ENCODE assay signal across 8 mouse cellular contexts in the genomic region with DNA sequence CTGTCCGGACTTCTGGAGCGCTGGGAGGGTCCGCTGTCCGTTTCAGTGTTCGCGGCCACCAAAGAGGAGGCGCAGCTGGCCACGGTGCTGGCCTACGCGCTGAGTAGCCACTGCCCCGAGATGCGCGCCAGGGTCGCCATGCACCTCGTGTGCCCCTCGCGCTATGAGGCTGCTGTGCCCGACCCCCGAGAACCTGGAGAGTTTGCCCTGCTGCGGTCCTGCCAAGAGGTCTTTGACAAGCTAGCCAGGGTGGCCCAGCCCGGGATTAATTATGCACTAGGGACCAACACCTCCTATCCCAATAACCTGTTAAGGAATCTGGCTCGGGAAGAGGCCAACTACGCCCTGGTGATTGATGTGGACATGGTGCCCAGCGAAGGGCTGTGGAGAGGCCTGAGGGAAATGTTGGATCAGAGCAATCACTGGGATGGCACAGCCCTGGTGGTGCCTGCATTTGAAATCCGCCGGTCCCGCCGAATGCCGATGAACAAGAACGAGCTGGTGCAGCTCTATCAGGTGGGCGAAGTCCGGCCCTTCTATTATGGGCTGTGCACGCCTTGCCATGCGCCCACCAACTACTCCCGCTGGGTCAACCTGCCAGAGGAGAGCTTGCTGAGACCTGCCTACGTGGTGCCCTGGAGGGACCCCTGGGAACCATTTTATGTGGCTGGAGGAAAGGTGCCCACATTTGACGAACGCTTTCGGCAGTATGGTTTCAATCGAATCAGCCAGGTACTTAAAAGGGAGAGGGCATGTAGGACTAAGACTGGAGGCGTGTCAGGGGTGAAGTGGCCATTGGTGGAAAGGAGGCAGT. TPM values are rescaled to one million over a fixed set of nuclear protein-coding genes. Genes with fewer than 3 reads are reported as not detected.
DNase-seq lines count a peak whose midpoint lies in the region; ATAC-seq and TF ChIP-seq lines count a peak whose summit lies in the region.

No protein-coding gene starts in this region.

- H3K4me3 ChIP-seq in hindbrain, embryonic 14.5 days (replicated peaks; ENCODE audit: low read length) = peak overlapping the region; percentile 80
- peak overlapping the region; percentile 53 to 60 for H3K4me3 ChIP-seq in liver, embryonic 14.5 days (ENCODE audit: insufficient read depth in 1 of 2, low read depth in 2 of 2, low read length in 2 of 2)

- H3K27ac ChIP-seq in hindbrain, embryonic 14.5 days = peak overlapping the region; percentile 86
- no peak overlapping the region for H3K27ac ChIP-seq in liver, embryonic 14.5 days

- H3K4me1 ChIP-seq in hindbrain, embryonic 14.5 days (replicated peaks; ENCODE audit: control insufficient read depth, insufficient read depth, low read length) = peaks cover 27% of the 10 kb centered on the region
- peaks cover 12 to 18% of the 10 kb centered on the region in 2 experiments for H3K4me1 ChIP-seq in liver, embryonic 14.5 days (replicated peaks; ENCODE audit: control insufficient read depth in 2 of 2, insufficient read depth in 2 of 2, low read length in 1 of 2)

- no peaks in the 10 kb centered on the region for H3K27me3 ChIP-seq in hindbrain, embryonic 14.5 days (ENCODE audit: control insufficient read depth, insufficient read depth, low read length)
- H3K27me3 ChIP-seq in liver, embryonic 14.5 days (ENCODE audit: control insufficient read depth, insufficient read depth, low read length) = no peaks in the 10 kb centered on the region

- H3K9me3 ChIP-seq in hindbrain, embryonic 14.5 days (ENCODE audit: control insufficient read depth, low read length) = no peaks in the 10 kb centered on the region
- no peaks in the 10 kb centered on the region for H3K9me3 ChIP-seq in liver, embryonic 14.5 days (ENCODE audit: control insufficient read depth, low read length)

- no peak for TF ChIP-seq EP300 in liver, embryonic 14.5 days (IDR thresholded peaks at IDR 0.05; ENCODE audit: low read depth)

- 11% methylated on average over 41 of the region's 41 CpGs for WGBS in hindbrain, embryonic 14.5 days
- WGBS in liver, embryonic 14.5 days (ENCODE audit: insufficient replicate concordance) = 21% methylated on average over 41 of the region's 41 CpGs

- DNase-seq in cerebellum, adult 11 months = peak; percentile 44
- no peak for DNase-seq in cerebellum, adult 9-11 months
- DNase-seq in right cerebral cortex, postnatal 4 days = peak; percentile 34
- no peak for DNase-seq in right cerebral cortex, postnatal 25 days
- DNase-seq in hindbrain, embryonic 14.5 days (ENCODE audit: low spot score) = no peak
- no peak for DNase-seq in liver, embryonic 14.5 days (ENCODE audit: low read depth in 3 of 3, low spot score in 3 of 3)
- no peak for DNase-seq in adipocyte (ENCODE audit: low spot score)
- DNase-seq in frontal cortex, adult 2 months (ENCODE audit: extremely low spot score in 1 of 2, low spot score in 1 of 2) = no peak

- H3K4me2 ChIP-seq in hindbrain, embryonic 14.5 days (replicated peaks) = peak overlapping the region; percentile 96
- H3K4me2 ChIP-seq in liver, embryonic 14.5 days (ENCODE audit: low read depth) = peak overlapping the region; percentile 84

- peaks cover 21% of the 10 kb centered on the region for H3K36me3 ChIP-seq in hindbrain, embryonic 14.5 days (replicated peaks; ENCODE audit: control insufficient read depth, insufficient read depth)
- no peaks in the 10 kb centered on the region for H3K36me3 ChIP-seq in liver, embryonic 14.5 days (replicated peaks; ENCODE audit: control insufficient read depth, insufficient read depth, low read depth)

- peak overlapping the region; percentile 87 for H3K9ac ChIP-seq in hindbrain, embryonic 14.5 days
- H3K9ac ChIP-seq in liver, embryonic 14.5 days (replicated peaks) = peak overlapping the region; percentile 61

- no peak for TF ChIP-seq CTCF in liver, embryonic 14.5 days (IDR thresholded peaks at IDR 0.05; ENCODE audit: low read depth)

- ATAC-seq in hindbrain, embryonic 14.5 days (ENCODE audit: low FRiP score) = 0 out of 2 replicates have a peak, but pooled peaks have one; percentile 1
- ATAC-seq in liver, embryonic 14.5 days (ENCODE audit: insufficient read depth) = no peak

RNA-seq across cellular contexts. Expression of a gene that starts 0.8 kb away (rescaled TPM):
- 1.4 and 1.9 TPM in 2 replicates for polyA plus RNA-seq in hindbrain, embryonic 14.5 days (2014; fragmentation: Nextera tagmentation; extraction: Ambion mirVana)
- 0.19 and 0.29 TPM in 2 replicates for polyA plus RNA-seq in liver, embryonic 14.5 days (2012; rRNA removed)
- 0.13 and 0.59 TPM in 2 replicates for polyA plus RNA-seq in liver, embryonic 14.5 days (2014; fragmentation: Nextera tagmentation; extraction: Ambion mirVana)
- 4.4 and 5.4 TPM in 2 replicates for polyA plus RNA-seq in frontal cortex, adult 2 months (2012; rRNA removed)

RNA-seq across cellular contexts. Expression of a gene that starts 0.9 kb away (rescaled TPM):
- polyA plus RNA-seq in hindbrain, embryonic 14.5 days (2014; fragmentation: Nextera tagmentation; extraction: Ambion mirVana) = 93.7 and 101 TPM in 2 replicates
- polyA plus RNA-seq in liver, embryonic 14.5 days (2012; rRNA removed) = 3.4 and 4.2 TPM in 2 replicates
- 6.5 TPM in 2 replicates for polyA plus RNA-seq in liver, embryonic 14.5 days (2014; fragmentation: Nextera tagmentation; extraction: Ambion mirVana)
- 96.1 and 97.4 TPM in 2 replicates for polyA plus RNA-seq in frontal cortex, adult 2 months (2012; rRNA removed)

RNA-seq across cellular contexts. Expression of a gene that starts 1.6 kb away (rescaled TPM):
- polyA plus RNA-seq in hindbrain, embryonic 14.5 days (2014; fragmentation: Nextera tagmentation; extraction: Ambion mirVana) = 28.6 and 29.5 TPM in 2 replicates
- polyA plus RNA-seq in liver, embryonic 14.5 days (2012; rRNA removed) = 17.3 and 19.9 TPM in 2 replicates
- 24.5 and 26.4 TPM in 2 replicates for polyA plus RNA-seq in liver, embryonic 14.5 days (2014; fragmentation: Nextera tagmentation; extraction: Ambion mirVana)
- 32.4 and 32.5 TPM in 2 replicates for polyA plus RNA-seq in frontal cortex, adult 2 months (2012; rRNA removed)

RNA-seq across cellular contexts. Expression of a gene that starts 10.8 kb away (rescaled TPM):
- 1.1 and 1.4 TPM in 2 replicates for polyA plus RNA-seq in hindbrain, embryonic 14.5 days (2014; fragmentation: Nextera tagmentation; extraction: Ambion mirVana)
- polyA plus RNA-seq in liver, embryonic 14.5 days (2012; rRNA removed) = 0.42 and 0.54 TPM in 2 replicates
- 0.13 and 0.28 TPM in 2 replicates for polyA plus RNA-seq in liver, embryonic 14.5 days (2014; fragmentation: Nextera tagmentation; extraction: Ambion mirVana)
- polyA plus RNA-seq in frontal cortex, adult 2 months (2012; rRNA removed) = 59.9 and 70.6 TPM in 2 replicates

RNA-seq across cellular contexts. Expression of a gene that starts 15.8 kb away (rescaled TPM):
- polyA plus RNA-seq in hindbrain, embryonic 14.5 days (2014; fragmentation: Nextera tagmentation; extraction: Ambion mirVana) = 9.9 and 10.7 TPM in 2 replicates
- polyA plus RNA-seq in liver, embryonic 14.5 days (2012; rRNA removed) = 2.5 and 3.8 TPM in 2 replicates
- polyA plus RNA-seq in liver, embryonic 14.5 days (2014; fragmentation: Nextera tagmentation; extraction: Ambion mirVana) = 0.76 and 0.96 TPM in 2 replicates
- polyA plus RNA-seq in frontal cortex, adult 2 months (2012; rRNA removed) = 23.2 and 26.5 TPM in 2 replicates

Comparison
In these comparisons a context has a peak if more than half of its experiments do, and no peak if none do; other contexts are left out.
1. DNase-seq: peak in cerebellum, adult 11 months (single experiment) and right cerebral cortex, postnatal 4 days (single experiment); none in cerebellum, adult 9-11 months (single experiment), right cerebral cortex, postnatal 25 days (single experiment), hindbrain, embryonic 14.5 days (single experiment), liver, embryonic 14.5 days (0 of 3), adipocyte (single experiment) and frontal cortex, adult 2 months (0 of 2).
2. RNA of a gene that starts 0.9 kb away (polyA plus RNA-seq): 96.1 to 97.4 TPM in frontal cortex, adult 2 months and 93.7 to 101 TPM in hindbrain, embryonic 14.5 days; 3.4 to 6.5 TPM in liver, embryonic 14.5 days; every median in the first group is over 10 times any median in the second.